Mouse (Mus musculus): Measurements from ENCODE around the gene Olfr466. TPM values are rescaled to one million over a fixed set of nuclear protein-coding genes. Genes with fewer than 3 reads are reported as not detected.

Olfr466 gene
- not detected for total RNA-seq (2021)
- long read RNA-seq, experiment 1 = 0 reads
- long read RNA-seq, experiment 2 = 0 reads

GRCm38 (mm10) chr13:65149940-65150339 lies at the start of gene Olfr466:
Gene Olfr466 (plus strand): TSS chr13:65150240.
- no peak for DNase-seq

- no peak for DNase-seq
Measured at GRCm38 (mm10) chr13:65100678-65101077, 49.4 kb upstream of the Olfr466 start.

GRCm38 (mm10) chr13:65101232-65101631 lies 48.8 kb upstream of the Olfr466 start:
- DNase-seq = no peak

GRCm38 (mm10) chr13:65111961-65112360 lies 38.1 kb upstream of the Olfr466 start:
- DNase-seq = peak; percentile 7 to 32

- DNase-seq = peak; percentile 92 to 93
Measured at GRCm38 (mm10) chr13:65112459-65113110, 37.5 kb upstream of the Olfr466 start, which contains the start of gene Mfsd14b. Gene Mfsd14b (minus strand): TSS chr13:65112975.

GRCm38 (mm10) chr13:65113239-65113638 lies 36.8 kb upstream of the Olfr466 start:
- no peak for DNase-seq

- DNase-seq = no peak
Measured at GRCm38 (mm10) chr13:65120984-65121383, 29.1 kb upstream of the Olfr466 start.

- DNase-seq = no peak
Measured at GRCm38 (mm10) chr13:65122111-65122510, 27.9 kb upstream of the Olfr466 start.

GRCm38 (mm10) chr13:65127063-65127847 lies 22.8 kb upstream of the Olfr466 start:
- DNase-seq = peak in 1 of 2 experiments; percentile 13

- DNase-seq = no peak
Measured at GRCm38 (mm10) chr13:65137789-65138188, 12.3 kb upstream of the Olfr466 start, which contains the start of gene Olfr465-ps1. Gene Olfr465-ps1 (plus strand): TSS chr13:65138089.

GRCm38 (mm10) chr13:65174102-65174501 lies 24.1 kb downstream of the Olfr466 start:
- no peak for DNase-seq

- peak; percentile 47 to 49 for DNase-seq
Measured at GRCm38 (mm10) chr13:65175734-65176471, 25.9 kb downstream of the Olfr466 start.

- DNase-seq = peak in 1 of 2 experiments; percentile 1
Measured at GRCm38 (mm10) chr13:65176472-65177091, 26.5 kb downstream of the Olfr466 start.

- no peak for DNase-seq
Measured at GRCm38 (mm10) chr13:65200667-65201066, 50.6 kb downstream of the Olfr466 start.

Other genes starting within 250 kb of the Olfr466 start
- gene Cntnap3, start 246.3 kb upstream of the Olfr466 start, total RNA-seq (2021) = under 1 TPM in 1 of 2 experiments, not detected in 1; 0.13 TPM
- gene Spata31, start 232.8 kb upstream of the Olfr466 start, total RNA-seq (2021) = not detected
- gene Spata31d1c, start 117.2 kb upstream of the Olfr466 start, total RNA-seq (2021) = not detected
- gene Prss47, start 97.5 kb upstream of the Olfr466 start, total RNA-seq (2021) = not detected
- gene Mfsd14b, start 37.3 kb upstream of the Olfr466 start, total RNA-seq (2021) = 10 to 100 TPM; 43.1 to 53.7 TPM
- gene Olfr465-ps1, start 12.2 kb upstream of the Olfr466 start, total RNA-seq (2021) = not detected
- under 1 TPM in 1 of 2 experiments, not detected in 1; 0.16 TPM for gene Nlrp4f, start 55.7 kb downstream of the Olfr466 start, total RNA-seq (2021)
- gene Gm10775, start 109.3 kb downstream of the Olfr466 start, total RNA-seq (2021) = not detected
- 10 to 100 TPM; 24.4 to 29.3 TPM for gene Zfp369, start 128.6 kb downstream of the Olfr466 start, total RNA-seq (2021)